Mouse (Mus musculus): Measurements from ENCODE around the gene Rtl5.

DNA sequence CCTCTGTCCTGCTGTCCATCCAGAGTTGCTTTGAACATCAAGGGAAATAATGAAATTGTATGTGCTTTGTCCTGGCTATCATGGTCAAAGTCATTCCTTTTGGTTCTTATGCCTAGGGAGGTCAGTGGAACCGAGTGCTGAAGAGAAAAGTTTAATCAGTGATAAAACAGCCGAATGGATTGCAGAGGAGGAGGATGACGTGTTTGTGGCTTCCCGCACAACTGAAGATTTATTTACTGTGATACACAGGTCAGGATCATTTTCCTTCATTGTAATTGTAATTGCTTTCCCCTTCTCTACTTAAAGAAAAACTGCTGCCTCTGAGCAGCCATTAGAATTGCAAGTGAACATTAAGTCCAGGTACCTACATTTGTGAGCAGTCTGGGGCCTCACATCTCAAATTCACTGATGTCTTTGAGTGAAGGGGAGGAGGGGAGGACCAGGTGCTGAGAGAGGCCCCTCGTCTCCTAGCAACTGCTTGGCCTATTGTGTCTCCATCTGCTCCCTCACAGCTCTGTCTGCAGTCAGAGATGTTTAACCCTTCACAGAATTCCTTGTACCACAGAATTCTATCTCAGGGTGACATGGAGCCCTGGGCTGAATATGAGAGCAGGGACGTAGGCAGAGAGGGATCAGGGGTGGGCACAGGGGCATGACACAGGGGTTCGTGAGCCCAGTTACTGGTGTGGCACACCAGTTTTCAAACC is 10.6 kb upstream of the Rtl5 start:
- TF ChIP-seq CTCF (conservative IDR thresholded peaks at IDR 0.05; ENCODE audit: insufficient read depth, insufficient read length, low read depth, low read length) = no peak
- TF ChIP-seq POLR2A (IDR thresholded peaks at IDR 0.05; ENCODE audit: low read depth, low read length) = no peak

Measured in kidney, adult 2 months (tissue).